Mouse (Mus musculus) macrophage (primary cell): ENCODE measurements around the gene Tlr13. TPM values are rescaled to one million over a fixed set of nuclear protein-coding genes. Genes with fewer than 3 reads are reported as not detected.
A peak's percentile ranks its signal among the peaks of the same experiment; 100 is the strongest.
"Not testable (repeated sequence)": the region's sequence is repeated elsewhere in the genome, so short reads cannot be mapped to it uniquely, and the experiment has no call there.

Source experiments
- H3K27ac ChIP-seq: fragments of 350-480 bp; formaldehyde crosslinking; 2 replicates; pipeline ENCODE4 v1.9.0; 2021
- H3K36me3 ChIP-seq: fragments of 350-480 bp; formaldehyde crosslinking; 2 replicates; pipeline ENCODE4 v1.9.0; 2021; ENCODE audit errors: inconsistent target
- H3K4me3 ChIP-seq: fragments of 350-480 bp; formaldehyde crosslinking; 2 replicates; pipeline ENCODE4 v1.9.0; 2021; ENCODE audit errors: inconsistent target
- H3K79me2 ChIP-seq: fragments of 350-480 bp; formaldehyde crosslinking; 2 replicates; pipeline ENCODE4 v1.9.0; 2021; ENCODE audit errors: inconsistent target
- WGBS: methylation state at CpG from one replicate; pipeline ENCODE4 v1.1.7; 2026; ENCODE audit warnings: inconsistent platforms; ENCODE audit not compliant: missing documents; 5-methylcytosine and 5-hydroxymethylcytosine counted together
- polyA plus RNA-seq: library from polyadenylated mRNA; stranded (reverse); fragments of 250-400 nt; gene quantifications from 3 replicates; pipeline ENCODE4 v1.2.4, GENCODE M21; 2018; ENCODE audit warnings: inconsistent platforms

The Tlr13 gene
- polyA plus RNA-seq, 1 experiment from 2014 or later: 283 TPM

DNA sequence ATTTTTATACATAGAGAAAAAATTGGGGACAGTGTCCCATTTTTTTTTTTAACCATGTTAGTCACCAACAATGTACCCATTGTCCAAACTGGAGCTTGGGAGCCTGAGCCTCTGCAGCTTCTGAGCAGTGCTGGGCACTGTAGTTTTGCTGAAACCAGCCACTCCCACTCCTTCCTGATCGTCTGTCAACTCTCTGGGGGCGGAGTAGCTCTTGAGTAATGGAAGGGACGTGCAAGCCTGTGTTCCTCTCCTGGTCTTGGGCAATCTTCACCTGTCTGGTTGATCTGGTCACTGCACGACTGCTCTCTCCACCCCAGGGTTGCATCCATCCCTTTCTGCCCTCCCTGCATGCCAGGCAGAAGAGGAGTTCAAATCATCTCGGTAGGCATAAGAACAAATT is 21.0 kb downstream of the Tlr13 start:
- Histone ChIP-seq H3K36me3 (0 out of 2 replicates have a peak, but pooled peaks cover 7% of the 10 kb centered on the region), H3K4me3 (no peak overlapping the region), H3K79me2 (peaks cover 12% of the 10 kb centered on the region), H3K27ac (no peak overlapping the region)
- 40% methylated on average over 5 of the region's 5 CpGs for WGBS

DNA sequence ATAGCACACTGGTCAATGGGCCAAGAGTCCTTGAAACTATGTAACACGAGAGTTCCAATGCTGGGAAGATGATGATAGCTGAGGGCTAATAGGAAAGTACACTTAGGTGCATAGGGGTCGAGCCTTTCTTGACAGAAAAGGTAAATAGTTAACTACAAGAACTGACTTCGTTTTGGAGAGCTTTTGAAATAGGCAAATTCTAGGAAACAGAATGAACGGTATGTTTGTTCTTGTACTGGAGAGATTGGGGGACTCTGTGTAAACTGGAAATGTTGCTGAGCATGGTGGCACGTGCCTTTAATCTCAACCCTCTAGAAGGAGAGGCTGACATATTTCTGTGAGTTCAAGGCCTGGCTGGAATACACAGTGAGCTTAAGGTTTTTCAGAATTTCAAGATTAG is 21.6 kb downstream of the Tlr13 start:
- no peak overlapping the region for H3K4me3 ChIP-seq
- H3K27ac ChIP-seq: no peak overlapping the region
- 0 out of 2 replicates have a peak, but pooled peaks cover 7% of the 10 kb centered on the region for H3K36me3 ChIP-seq
- peaks cover 7% of the 10 kb centered on the region; the same call in 1 of the 2 replicates for H3K79me2 ChIP-seq
- 81% methylated on average over 4 of the region's 5 CpGs for WGBS

DNA sequence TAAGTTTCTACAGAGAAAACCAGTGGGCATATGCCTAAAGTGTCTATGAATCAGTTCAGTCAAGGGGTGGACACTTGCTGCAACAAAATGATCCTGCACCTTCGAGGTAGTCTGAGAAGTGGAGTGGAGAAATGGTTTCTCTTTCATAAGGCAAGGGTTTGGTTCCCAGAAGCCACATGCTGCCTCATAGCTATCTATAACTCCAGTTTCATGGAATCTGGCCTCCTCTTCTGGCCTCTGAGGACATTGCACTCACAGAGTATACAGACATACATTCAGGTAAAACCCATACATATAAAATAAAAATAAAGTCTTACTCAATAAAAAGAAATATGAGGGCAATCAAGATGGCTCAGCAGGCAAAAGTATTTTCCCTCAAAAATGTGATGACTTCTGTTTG is 22.1 kb downstream of the Tlr13 start:
- Histone ChIP-seq H3K79me2 (peaks cover 2% of the 10 kb centered on the region; the same call in 1 of the 2 replicates), H3K36me3 (0 out of 2 replicates have a peak, but pooled peaks cover 2% of the 10 kb centered on the region), H3K27ac (no peak overlapping the region), H3K4me3 (no peak overlapping the region)
- no CpG with 5 or more reads among the region's 1 CpGs for WGBS

DNA sequence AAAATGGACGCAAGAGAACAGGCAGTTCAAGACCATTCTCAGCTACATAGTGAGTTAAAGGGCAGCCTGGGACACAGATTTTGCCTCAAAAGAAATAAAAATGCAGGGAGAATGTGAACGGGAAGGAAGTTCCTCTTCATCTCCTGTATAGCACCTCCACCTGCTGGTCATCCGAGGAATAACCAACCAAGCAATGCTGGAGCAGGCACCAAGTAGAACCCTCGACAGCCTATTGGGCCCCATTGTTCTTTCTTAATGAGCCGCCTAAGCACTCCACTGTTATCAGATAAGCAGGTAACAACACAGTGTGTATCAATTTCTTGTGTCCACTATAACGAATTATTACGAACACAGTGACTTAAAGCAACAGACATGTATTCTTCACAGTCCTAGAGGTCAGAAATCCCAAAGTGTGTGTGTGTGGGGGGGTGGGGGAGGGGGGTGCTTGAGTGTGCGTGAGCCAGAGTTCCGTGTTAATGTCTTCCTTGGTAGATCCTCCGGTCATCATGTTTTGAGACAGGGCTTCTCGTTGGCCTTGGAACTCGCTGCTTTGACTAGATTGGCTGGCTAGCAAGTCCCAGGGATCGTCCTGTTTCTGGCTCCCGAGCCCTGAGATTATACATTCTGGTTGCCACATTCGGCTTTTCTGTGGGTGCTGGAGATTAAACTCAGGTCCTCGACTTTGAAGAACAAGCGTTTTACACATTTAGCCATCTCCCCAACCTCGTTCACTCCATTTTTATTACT is 28.3 kb downstream of the Tlr13 start:
- WGBS: 32% methylated on average over 16 of the region's 18 CpGs
- Histone ChIP-seq H3K79me2 (no peaks in the 10 kb centered on the region), H3K27ac (no peak overlapping the region), H3K4me3 (no peak overlapping the region), H3K36me3 (no peaks in the 10 kb centered on the region)

DNA sequence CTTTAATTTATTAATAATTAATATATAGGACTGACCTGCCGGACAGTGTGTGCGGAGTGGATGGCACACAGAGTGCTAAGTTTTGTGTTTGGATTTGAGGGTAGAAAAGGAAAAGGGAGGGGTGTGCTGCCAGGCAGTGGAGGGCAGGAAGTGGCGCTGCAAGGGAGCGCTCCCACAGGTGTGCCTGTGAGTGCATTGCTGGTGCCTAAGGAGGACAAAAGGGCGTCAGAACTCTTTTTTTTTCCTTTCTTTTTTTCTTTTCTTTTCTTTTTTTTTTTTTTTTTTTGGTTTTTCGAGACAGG is 28.8 kb downstream of the Tlr13 start:
- Histone ChIP-seq H3K4me3 (no peak overlapping the region), H3K27ac (no peak overlapping the region), H3K79me2 (no peaks in the 10 kb centered on the region), H3K36me3 (no peaks in the 10 kb centered on the region)
- WGBS: 47% methylated on average over 2 of the region's 6 CpGs

DNA sequence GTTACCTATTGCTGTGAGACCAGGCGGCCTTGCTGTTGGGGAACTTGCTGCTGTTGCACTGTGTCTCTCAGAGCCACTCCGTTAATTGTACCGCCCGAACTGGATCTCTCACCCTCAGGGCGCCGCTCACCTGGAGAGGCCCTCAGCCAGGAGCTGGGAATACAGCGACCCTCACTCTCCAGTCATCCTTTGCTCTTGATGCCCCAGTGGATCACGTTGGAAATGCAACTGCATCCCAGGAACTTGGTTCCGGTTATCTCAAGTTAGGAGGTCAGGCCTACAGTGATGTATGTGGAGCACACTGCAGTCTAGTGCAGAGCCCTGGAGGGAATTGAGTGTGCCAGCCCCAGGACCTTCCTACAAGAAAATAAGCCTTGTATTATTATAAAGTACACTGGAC is 33.3 kb downstream of the Tlr13 start:
- Histone ChIP-seq H3K4me3 (no peak overlapping the region), H3K27ac (no peak overlapping the region)
- WGBS: 65% methylated on average over 9 of the region's 9 CpGs

DNA sequence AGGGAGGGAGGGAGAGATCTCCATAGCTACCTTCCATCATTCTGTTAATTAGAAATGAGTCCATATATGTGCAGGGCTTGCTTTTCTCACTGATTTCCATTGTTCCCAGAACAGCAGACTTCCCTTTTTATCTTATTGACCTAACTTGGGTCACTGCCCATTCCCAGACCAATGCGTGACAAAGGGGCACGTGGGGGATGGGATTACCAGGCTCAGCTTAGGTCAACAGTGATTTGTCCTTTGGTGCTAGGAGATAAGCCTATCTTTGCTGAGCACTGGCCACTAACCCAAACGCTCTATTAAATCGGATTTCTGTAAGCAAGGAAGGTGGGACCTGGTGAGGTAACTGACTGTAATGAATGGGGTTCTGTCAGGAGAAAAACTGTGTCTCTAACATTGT is 41.3 kb downstream of the Tlr13 start:
- no peaks in the 10 kb centered on the region for H3K36me3 ChIP-seq
- WGBS: 90% methylated on average over 4 of the region's 4 CpGs

More for the DNA sequence above, 33.3 kb downstream of the Tlr13 start:
- Histone ChIP-seq H3K36me3 (no peaks in the 10 kb centered on the region), H3K79me2 (no peaks in the 10 kb centered on the region)

DNA sequence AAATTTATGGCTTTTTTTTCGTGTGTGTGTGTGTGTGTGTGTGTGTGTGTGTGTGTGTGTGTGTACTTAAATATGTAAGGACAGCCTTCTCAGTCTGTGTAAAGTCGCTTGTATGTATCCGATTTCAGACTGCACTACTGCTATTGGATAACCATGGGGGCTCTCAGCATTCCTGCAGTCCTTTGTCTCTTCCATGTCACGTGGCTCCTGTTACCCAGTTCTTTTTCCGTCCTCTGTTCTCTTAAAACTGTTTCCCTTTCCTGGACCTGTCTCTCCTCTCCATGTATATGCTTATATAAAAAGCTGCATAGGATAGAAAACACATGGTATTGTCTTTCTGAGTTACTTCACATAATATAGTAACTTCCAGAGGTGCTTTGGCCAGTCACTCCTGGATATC is 42.7 kb downstream of the Tlr13 start:
- Histone ChIP-seq H3K79me2 (peaks cover 33% of the 10 kb centered on the region), H3K27ac (peak overlapping the region; percentile 50), H3K36me3 (no peaks in the 10 kb centered on the region), H3K4me3 (no peak overlapping the region)
- 71% methylated on average over 5 of the region's 5 CpGs for WGBS

More for the DNA sequence above, 41.3 kb downstream of the Tlr13 start:
- H3K4me3 ChIP-seq: no peak overlapping the region
- H3K27ac ChIP-seq: no peak overlapping the region
- peaks cover 20% of the 10 kb centered on the region for H3K79me2 ChIP-seq

DNA sequence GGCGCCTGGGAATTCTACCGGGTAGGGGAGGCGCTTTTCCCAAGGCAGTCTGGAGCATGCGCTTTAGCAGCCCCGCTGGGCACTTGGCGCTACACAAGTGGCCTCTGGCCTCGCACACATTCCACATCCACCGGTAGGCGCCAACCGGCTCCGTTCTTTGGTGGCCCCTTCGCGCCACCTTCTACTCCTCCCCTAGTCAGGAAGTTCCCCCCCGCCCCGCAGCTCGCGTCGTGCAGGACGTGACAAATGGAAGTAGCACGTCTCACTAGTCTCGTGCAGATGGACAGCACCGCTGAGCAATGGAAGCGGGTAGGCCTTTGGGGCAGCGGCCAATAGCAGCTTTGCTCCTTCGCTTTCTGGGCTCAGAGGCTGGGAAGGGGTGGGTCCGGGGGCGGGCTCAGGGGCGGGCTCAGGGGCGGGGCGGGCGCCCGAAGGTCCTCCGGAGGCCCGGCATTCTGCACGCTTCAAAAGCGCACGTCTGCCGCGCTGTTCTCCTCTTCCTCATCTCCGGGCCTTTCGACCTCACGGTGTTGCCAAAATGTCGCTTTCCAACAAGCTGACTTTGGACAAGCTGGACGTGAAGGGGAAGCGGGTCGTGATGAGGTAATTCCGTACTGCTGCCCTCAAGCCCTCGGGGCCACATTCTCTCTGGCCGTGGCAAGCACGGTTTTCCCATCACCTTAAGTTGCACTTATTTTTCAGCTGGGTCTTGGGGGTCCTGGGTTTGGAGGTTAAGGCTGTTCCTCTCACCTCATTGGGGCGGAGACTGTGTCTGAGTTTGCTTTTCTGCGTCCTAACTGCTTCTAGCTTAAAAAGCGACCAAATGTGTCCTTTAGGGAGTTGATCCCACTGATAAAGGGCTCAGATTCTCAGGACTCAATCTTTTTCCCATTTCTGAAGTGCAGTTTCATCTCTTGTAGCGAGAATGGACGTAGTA is 44.0 kb downstream of the Tlr13 start, which contains the start of gene Pgk1:
TSS of gene Pgk1 (plus strand) at position 388 of the 937 bp plus-strand sequence.
- H3K27ac ChIP-seq: peak within 1 kb of the TSS; percentile 79
- H3K36me3 ChIP-seq: no peaks in the 10 kb centered on the region
- peak within 1 kb of the TSS; percentile 69 for H3K4me3 ChIP-seq
- H3K79me2 ChIP-seq: peaks cover 46% of the 10 kb centered on the region
- WGBS: 21% methylated on average over 34 of the region's 55 CpGs

DNA sequence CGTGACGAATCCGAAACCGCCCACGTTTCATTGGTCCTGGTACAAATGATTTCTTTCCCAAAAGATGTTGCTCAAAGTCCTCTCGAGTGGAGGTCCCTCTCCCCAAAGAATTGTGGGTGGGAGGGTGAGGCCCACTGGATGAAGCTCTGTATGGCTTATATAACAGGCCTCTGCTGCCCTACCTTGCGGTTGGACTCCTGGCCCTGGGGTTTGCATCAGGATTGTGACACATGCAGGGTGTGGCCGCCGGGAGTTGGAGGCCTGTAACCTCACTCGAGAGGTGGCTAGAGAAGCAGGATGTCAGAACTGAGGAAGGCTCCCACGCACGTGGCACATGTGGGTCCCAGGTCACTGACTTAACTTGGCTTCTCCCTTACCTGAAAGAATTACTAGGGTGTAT is 44.7 kb downstream of the Tlr13 start:
- H3K4me3 ChIP-seq: peak overlapping the region; percentile 69
- no peaks in the 10 kb centered on the region for H3K36me3 ChIP-seq
- peaks cover 53% of the 10 kb centered on the region for H3K79me2 ChIP-seq
- H3K27ac ChIP-seq: peak overlapping the region; percentile 79
- 24% methylated on average over 9 of the region's 12 CpGs for WGBS

DNA sequence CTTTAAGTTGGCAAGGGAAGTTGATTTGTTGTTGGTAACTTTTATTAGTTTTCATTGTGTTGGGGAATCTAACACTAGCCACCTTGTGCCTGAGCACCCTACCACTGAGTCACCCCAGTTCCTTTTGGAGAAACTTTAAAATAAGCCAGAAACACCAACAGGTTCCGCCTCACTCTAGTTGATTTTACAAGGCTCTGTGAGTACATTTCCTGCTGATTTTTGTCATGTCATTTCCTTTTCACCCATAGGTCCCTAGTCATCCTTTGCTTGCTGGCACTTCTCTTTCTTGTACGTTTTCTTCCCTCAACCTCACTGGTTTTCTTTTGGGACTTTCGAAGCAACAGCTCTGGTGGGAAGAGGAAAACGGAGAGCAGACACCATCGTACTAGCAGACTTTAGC is 46.4 kb downstream of the Tlr13 start:
- peak overlapping the region; percentile 79 for H3K27ac ChIP-seq
- no peaks in the 10 kb centered on the region for H3K36me3 ChIP-seq
- WGBS: 45% methylated on average over 5 of the region's 5 CpGs
- H3K79me2 ChIP-seq: peaks cover 69% of the 10 kb centered on the region
- peak overlapping the region; percentile 69 for H3K4me3 ChIP-seq

DNA sequence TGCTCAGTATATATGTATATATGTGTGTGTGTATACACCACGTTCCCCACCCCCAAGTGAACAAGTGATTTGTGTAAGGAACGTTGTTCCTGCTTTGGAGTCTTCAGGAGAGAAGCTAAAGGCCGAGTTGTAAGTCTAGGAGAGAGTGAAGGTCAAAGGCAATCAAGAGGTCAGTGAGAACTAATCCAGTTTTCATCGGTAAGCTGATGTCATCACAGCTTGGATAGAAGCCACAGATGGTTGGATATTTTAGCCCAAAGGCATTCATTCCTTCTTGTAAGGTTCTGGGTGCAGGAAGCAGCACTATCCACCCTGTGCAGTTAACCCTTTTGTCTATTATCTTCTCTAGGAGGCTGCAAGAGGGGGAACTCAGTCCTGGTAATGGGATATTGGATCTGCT is 47.1 kb downstream of the Tlr13 start:
- no peaks in the 10 kb centered on the region for H3K36me3 ChIP-seq
- H3K79me2 ChIP-seq: peaks cover 77% of the 10 kb centered on the region
- H3K4me3 ChIP-seq: peak overlapping the region; percentile 69
- WGBS: 61% methylated on average over 4 of the region's 4 CpGs
- peak overlapping the region; percentile 79 for H3K27ac ChIP-seq

DNA sequence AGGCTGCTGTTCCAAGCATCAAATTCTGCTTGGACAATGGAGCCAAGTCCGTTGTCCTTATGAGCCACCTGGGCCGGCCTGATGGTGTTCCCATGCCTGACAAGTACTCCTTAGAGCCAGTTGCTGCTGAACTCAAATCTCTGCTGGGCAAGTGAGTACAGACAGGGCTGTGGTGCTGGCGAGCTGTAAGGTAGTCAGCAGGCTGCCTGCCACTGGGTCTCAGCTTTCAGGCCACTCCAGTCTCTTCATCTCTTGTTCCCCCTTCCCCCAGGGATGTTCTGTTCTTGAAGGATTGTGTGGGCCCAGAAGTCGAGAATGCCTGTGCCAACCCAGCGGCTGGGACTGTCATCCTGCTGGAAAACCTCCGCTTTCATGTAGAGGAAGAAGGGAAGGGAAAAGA is 51.4 kb downstream of the Tlr13 start:
- not testable (repeated sequence) for H3K27ac ChIP-seq, H3K4me3 ChIP-seq, H3K36me3 ChIP-seq
- WGBS: 89% methylated on average over 1 of the region's 6 CpGs
- peaks cover 79% of the 10 kb centered on the region for H3K79me2 ChIP-seq

DNA sequence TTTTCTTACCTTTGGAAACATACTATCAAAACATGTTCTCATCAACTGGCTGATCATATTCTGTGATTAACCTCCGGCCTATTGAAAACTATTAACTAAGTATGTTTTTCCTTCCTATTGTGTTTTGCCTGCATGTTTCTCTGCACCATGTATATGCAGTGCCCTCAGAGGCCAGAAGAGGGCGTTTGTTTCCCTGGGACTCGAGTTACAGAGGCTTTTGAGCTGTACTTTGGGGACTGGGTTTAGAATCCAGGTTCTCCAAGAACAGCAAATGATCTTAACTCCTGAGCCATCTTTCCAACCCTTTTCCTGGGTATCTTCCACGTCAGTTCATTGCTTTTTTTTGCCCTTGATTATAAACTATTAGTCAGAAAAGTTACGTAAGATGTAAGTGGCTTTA is 54.3 kb downstream of the Tlr13 start:
- Histone ChIP-seq H3K36me3 (no peaks in the 10 kb centered on the region), H3K79me2 (peaks cover 50% of the 10 kb centered on the region), H3K27ac (no peak overlapping the region), H3K4me3 (no peak overlapping the region)
- WGBS: 50% methylated on average over 4 of the region's 5 CpGs

DNA sequence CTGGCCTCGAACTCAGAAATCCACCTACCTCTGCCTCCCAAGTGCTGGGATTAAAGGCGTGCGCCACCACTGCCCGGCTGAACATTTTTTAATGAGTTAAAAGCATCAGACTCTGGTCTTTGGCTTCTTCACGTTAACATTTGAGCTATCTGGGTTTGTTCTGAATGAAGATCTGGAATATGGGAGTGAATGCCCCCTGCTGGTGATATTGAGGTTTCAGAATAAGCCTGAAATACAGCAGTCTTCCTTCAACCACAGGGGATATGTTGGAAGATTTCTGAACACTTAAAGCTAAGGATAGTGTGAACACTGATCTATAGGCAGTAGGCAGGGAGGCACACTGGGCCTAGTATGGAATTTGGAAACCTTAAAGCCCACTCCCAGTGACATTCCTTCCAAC is 55.9 kb downstream of the Tlr13 start:
- Histone ChIP-seq H3K4me3 (no peak overlapping the region), H3K36me3 (no peaks in the 10 kb centered on the region)
- WGBS: 82% methylated on average over 5 of the region's 5 CpGs

More for the DNA sequence above, 55.9 kb downstream of the Tlr13 start:
- H3K79me2 ChIP-seq: peaks cover 35% of the 10 kb centered on the region
- no peak overlapping the region for H3K27ac ChIP-seq
